Mouse (Mus musculus) liver, embryonic 14.5 days (tissue): Measurements from ENCODE around the gene Hspbap1.

Source experiments
- CTCF ChIP-seq: IDR thresholded peaks from 2 replicates; pipeline ENCODE4 v1.5.1; 2016; ENCODE audit warnings: antibody characterized with exemption, low read depth, control low read depth
- EP300 ChIP-seq: IDR thresholded peaks from 2 replicates; pipeline ENCODE4 v1.6.1; 2016; ENCODE audit warnings: antibody characterized with exemption, low read depth

- TF ChIP-seq CTCF (no peak), EP300 (no peak)
Observed at GRCm38 (mm10) chr16:35847138-35847537, 77.0 kb downstream of the Hspbap1 start.
